Mouse (Mus musculus) hindbrain, embryonic 15.5 days (tissue): ENCODE results near the gene Tmem238. TPM values are rescaled to one million over a fixed set of nuclear protein-coding genes. Genes with fewer than 3 reads are reported as not detected.
"Not testable (repeated sequence)": the region's sequence is repeated elsewhere in the genome, so short reads cannot be mapped to it uniquely, and the experiment has no call there.

Experiments
- ATAC-seq: fragments of 200-750 bp; cut with Nextera tagmentation; 2 replicates; pipeline ENCODE4 v1.8.0; 2017; ENCODE audit warnings: low read depth, moderate number of reproducible peaks, moderate TSS enrichment; ENCODE audit not compliant: low FRiP score
- H3K27ac ChIP-seq: fragments of 300-500 bp; sonication (generic); replicated peaks from 2 replicates; pipeline ENCODE4 v1.5.1; 2015; ENCODE audit warnings: mild to moderate bottlenecking, inconsistent platforms
- H3K27me3 ChIP-seq: fragments of 300-500 bp; sonication (generic); 2 replicates; pipeline ENCODE4 v1.6.1; 2015; ENCODE audit warnings: control low read depth, inconsistent platforms
- H3K36me3 ChIP-seq: fragments of 300-500 bp; sonication (generic); 2 replicates; pipeline ENCODE4 v1.6.1; 2015; ENCODE audit warnings: control low read depth, inconsistent platforms
- H3K4me1 ChIP-seq: fragments of 300-500 bp; sonication (generic); replicated peaks from 2 replicates; pipeline ENCODE4 v1.6.1; 2015; ENCODE audit warnings: control low read depth, inconsistent platforms
- H3K4me2 ChIP-seq: fragments of 300-500 bp; sonication (generic); 2 replicates; pipeline ENCODE4 v1.6.1; 2015; ENCODE audit warnings: moderate library complexity, mild to moderate bottlenecking, inconsistent platforms
- H3K4me3 ChIP-seq: fragments of 300-500 bp; sonication (generic); 2 replicates; pipeline ENCODE4 v1.5.1; 2015; ENCODE audit warnings: mild to moderate bottlenecking, inconsistent platforms
- H3K9ac ChIP-seq: fragments of 300-500 bp; sonication (generic); 2 replicates; pipeline ENCODE4 v1.6.1; 2015; ENCODE audit warnings: inconsistent platforms
- H3K9me3 ChIP-seq: fragments of 300-500 bp; sonication (generic); 2 replicates; pipeline ENCODE4 v1.6.1; 2016; ENCODE audit warnings: control low read depth, inconsistent platforms
- WGBS: fragments of 180-500 bp; shearing (Covaris S2); methylation state at CpG from one replicate; pipeline ENCODE4 v1.1.7; 2015; 5-methylcytosine and 5-hydroxymethylcytosine counted together
- polyA plus RNA-seq: library from polyadenylated mRNA; unstranded; fragments of >200 nt; fragmentation: Nextera tagmentation; extraction: Ambion mirVana; gene quantifications from 2 replicates; pipeline ENCODE4 v1.2.1, GENCODE M21; 2015

The Tmem238 gene
- polyA plus RNA-seq, 1 experiment from 2014 or later: 6.3 TPM

DNA sequence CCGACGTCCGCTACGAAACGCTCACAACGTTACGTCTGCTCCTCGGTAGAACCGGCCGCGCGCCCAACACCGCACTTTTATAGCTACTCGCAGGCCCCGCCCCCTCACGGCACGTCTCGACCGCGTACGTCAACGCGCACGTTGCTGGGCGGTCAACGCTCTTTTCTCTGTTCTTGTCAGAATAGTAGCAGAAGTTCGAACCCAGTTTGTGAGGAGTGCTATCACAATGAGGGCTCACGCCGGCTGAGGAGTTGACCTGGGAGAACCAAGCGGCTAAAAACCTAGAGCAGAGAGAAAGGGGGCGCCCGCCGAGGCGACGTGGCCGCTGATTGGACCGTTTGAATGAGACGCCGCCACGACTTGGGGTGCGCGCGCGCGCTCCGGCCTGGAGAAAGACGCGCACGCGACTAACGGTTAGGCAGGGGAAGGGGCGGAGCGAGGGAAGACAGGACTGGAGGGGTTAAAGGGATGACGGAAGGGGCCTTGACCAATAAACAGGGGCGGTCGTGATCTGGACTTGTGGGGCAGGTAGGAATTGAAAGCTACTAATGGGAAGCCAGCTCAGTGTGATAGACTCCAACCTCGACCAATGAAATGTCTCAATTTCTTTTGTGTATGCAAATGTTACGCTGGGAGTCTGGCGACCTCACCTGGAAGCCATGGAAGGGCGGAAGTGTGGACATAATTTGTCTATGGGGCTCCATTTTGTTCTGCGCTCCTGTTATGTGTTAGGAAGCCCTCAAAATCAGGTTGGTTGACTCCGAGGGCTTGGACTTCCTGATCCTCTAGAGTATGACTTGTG lies 23.0 kb upstream of the Tmem238 start, which contains the start of gene Ube2s:
TSS of gene Ube2s (minus strand) at position 288 of the 802 bp plus-strand sequence.
- Histone ChIP-seq H3K9me3 (no peaks in the 10 kb centered on the region), H3K27me3 (no peaks in the 10 kb centered on the region), H3K9ac (peak within 1 kb of the TSS; percentile 99), H3K27ac (peak within 1 kb of the TSS; percentile 98), H3K4me2 (peak within 1 kb of the TSS; percentile 80), H3K4me1 (peaks cover 29% of the 10 kb centered on the region), H3K4me3 (peak within 1 kb of the TSS; percentile 98), H3K36me3 (peaks cover 20% of the 10 kb centered on the region)
- peak; percentile 99 for ATAC-seq
- WGBS: under 1% methylated on average over 62 of the region's 62 CpGs

DNA sequence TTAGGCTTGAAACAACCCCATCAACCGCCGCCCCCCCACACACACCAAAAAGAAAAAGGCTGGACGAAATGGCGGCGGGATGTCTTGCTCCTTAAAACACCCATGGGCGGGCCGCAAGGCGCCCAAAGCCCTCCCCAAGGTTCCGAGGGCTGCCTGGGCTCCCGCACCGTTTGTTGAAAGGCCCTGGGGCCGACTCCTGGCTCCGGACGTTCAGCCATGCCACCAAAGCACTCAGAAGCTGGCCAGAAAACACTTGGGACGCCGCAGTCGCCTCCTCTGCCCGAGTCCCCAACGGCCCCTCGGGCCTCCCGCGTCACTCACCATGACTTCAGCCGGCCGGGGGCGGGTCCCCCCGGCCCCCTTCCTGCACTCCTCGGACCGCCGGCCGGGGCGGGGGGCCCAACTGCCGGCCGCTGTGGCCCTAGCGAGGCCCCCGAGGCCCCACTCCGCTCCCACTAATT lies 22.4 kb upstream of the Tmem238 start:
- Histone ChIP-seq H3K27ac (peak overlapping the region; percentile 98), H3K4me3 (peak overlapping the region; percentile 98), H3K4me1 (peaks cover 29% of the 10 kb centered on the region), H3K36me3 (peaks cover 27% of the 10 kb centered on the region), H3K4me2 (peak overlapping the region; percentile 80), H3K9me3 (no peaks in the 10 kb centered on the region), H3K27me3 (no peaks in the 10 kb centered on the region), H3K9ac (peak overlapping the region; percentile 99)
- ATAC-seq: no peak
- WGBS: under 1% methylated on average over 35 of the region's 36 CpGs

DNA sequence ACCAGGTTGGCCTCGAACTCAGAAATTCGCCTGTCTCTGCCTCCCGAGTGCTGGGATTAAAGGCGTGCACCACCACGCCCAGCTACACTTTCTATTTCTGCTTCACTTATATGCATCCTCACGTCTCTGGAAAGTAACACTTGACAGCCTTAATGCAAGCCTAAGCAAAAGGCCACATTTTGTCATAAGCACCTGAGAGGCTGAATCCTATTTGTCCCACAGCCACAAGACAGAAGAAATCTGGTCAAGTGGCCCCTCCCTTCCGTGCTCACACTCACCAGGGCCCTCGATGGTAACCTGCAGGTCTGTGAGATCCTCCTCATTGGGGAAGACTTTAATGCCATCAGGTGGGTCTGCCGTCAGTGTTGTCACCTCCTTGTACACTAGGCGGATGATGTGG lies 21.7 kb upstream of the Tmem238 start:
- H3K36me3 ChIP-seq: peaks cover 34% of the 10 kb centered on the region
- WGBS: 46% methylated on average over 10 of the region's 10 CpGs

DNA sequence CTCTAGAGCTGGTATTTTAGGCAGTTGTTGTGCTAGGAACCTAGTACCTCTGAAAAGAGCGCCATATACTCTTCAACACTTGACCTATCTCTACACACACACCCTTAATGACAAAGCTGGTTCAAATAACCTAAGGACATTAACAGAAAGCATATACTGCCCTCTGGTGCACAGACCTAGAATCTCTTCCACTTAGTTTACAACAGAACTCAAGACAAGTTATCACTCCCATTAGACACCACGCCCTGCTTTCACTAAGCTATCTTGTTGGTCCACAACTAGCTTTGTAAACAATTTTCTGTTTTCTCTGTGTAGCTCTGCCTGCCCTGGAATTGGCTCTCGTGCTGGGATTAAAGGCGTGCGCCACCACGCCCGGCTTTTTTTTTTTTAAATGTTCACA lies 17.3 kb upstream of the Tmem238 start:
- H3K4me3 ChIP-seq: no peak overlapping the region
- no peak overlapping the region for H3K27ac ChIP-seq
- WGBS: 93% methylated on average over 7 of the region's 7 CpGs
- no peak overlapping the region for H3K9ac ChIP-seq
- peaks cover 23% of the 10 kb centered on the region for H3K4me1 ChIP-seq
- H3K27me3 ChIP-seq: no peaks in the 10 kb centered on the region
- no peaks in the 10 kb centered on the region for H3K9me3 ChIP-seq
- no peak overlapping the region for H3K4me2 ChIP-seq
- no peak for ATAC-seq
- peaks cover 36% of the 10 kb centered on the region for H3K36me3 ChIP-seq

More for the DNA sequence above, 21.7 kb upstream of the Tmem238 start:
- Histone ChIP-seq H3K4me3 (peak overlapping the region; percentile 98), H3K27ac (0 out of 2 replicates have a peak overlapping the region, but pooled peaks have one; percentile 98), H3K4me2 (peak overlapping the region; percentile 80), H3K4me1 (peaks cover 29% of the 10 kb centered on the region), H3K9ac (peak overlapping the region; percentile 99)
- not testable (repeated sequence) for H3K9me3 ChIP-seq, H3K27me3 ChIP-seq, ATAC-seq

DNA sequence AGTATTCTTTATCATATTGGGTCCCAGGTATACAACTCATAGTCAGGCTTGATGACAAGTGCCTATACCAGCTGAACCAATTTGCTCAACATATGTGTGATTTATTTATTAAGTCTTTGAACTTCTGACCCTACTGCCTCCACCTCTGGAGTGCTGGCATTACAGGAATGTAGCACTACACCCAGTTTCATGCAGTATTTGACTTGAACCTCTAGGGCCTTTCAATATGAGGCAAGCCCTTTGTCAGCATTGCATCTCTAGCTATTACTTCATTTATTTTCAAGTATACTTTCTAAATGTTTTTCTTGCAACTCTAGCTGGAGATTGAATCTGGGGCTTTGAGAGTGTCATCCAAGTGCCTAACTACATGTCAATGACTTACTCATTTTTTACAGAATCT lies 12.8 kb upstream of the Tmem238 start:
- no peaks in the 10 kb centered on the region for H3K4me1 ChIP-seq
- H3K4me2 ChIP-seq: no peak overlapping the region
- H3K9ac ChIP-seq: no peak overlapping the region
- peaks cover 16% of the 10 kb centered on the region for H3K36me3 ChIP-seq
- H3K27ac ChIP-seq: no peak overlapping the region
- no peaks in the 10 kb centered on the region for H3K9me3 ChIP-seq
- no peak for ATAC-seq
- H3K4me3 ChIP-seq: no peak overlapping the region
- no peaks in the 10 kb centered on the region for H3K27me3 ChIP-seq

DNA sequence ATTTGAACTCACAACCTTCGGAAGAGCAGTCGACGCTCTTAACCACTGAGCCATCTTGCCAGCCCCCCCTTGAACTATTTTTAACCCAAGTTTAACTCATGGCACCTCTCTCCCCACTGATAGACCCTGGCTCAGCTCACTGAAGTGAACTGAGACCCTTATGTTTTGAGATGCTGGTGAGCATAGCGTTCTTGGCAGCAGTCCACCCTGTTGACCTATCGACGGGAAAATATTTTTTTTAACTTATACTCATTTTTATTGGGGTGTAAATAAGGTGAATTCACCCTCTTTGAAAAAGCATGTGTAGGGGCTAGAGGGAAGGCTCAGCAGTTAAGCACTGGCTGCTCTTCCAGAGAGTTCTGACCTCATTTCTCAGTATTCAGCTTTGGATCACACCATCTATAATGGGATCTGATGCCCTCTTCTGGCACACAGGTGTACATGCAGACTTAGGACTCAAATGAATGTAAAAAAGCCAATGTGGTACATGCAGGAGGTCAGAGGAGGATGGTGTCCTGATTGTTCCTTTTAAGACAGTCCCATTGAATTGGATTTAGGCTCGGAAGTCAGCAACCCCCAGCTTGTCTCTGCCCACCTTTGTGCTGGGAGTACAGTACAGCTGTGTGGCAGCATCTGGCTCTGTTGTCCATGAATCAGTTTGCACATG lies 6.4 kb upstream of the Tmem238 start:
- Histone ChIP-seq H3K27me3 (no peaks in the 10 kb centered on the region), H3K4me3 (no peak overlapping the region), H3K9me3 (no peaks in the 10 kb centered on the region), H3K36me3 (peaks cover 36% of the 10 kb centered on the region), H3K27ac (no peak overlapping the region), H3K4me2 (no peak overlapping the region), H3K4me1 (peaks cover 18% of the 10 kb centered on the region), H3K9ac (no peak overlapping the region)
- ATAC-seq: no peak
- 69% methylated on average over 7 of the region's 7 CpGs for WGBS

DNA sequence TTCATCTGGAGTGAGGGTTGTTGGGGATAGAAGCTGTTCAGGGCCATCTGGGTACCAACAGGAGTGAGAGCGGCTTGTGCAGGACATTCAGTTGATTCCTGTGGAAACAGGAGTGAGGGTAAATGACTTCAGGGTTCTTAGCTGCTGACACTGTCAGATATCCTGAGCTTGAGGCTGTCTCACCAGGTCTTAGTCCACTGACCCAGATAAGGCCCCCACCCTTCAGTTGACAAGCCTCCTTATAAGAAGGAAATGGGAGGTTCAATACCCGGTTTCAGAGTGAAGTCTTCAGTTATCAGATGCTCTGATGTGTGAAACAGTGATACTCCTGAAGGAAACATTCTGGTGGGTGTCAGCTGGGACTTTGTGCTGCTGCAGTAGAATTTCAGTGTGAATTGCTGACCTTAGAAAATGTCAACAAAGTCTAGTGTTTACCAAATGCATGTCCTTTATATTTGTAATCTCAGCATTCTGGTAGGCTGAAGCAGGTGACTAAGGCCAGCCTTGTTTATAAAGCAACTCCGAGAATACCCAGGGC lies 5.2 kb upstream of the Tmem238 start:
- peaks cover 36% of the 10 kb centered on the region for H3K36me3 ChIP-seq
- WGBS: 84% methylated on average over 3 of the region's 3 CpGs
- no peaks in the 10 kb centered on the region for H3K9me3 ChIP-seq
- no peak for ATAC-seq
- peaks cover 18% of the 10 kb centered on the region for H3K4me1 ChIP-seq
- no peak overlapping the region for H3K27ac ChIP-seq
- no peaks in the 10 kb centered on the region for H3K27me3 ChIP-seq
- H3K4me3 ChIP-seq: no peak overlapping the region
- H3K4me2 ChIP-seq: 0 out of 2 replicates have a peak overlapping the region, but pooled peaks have one; percentile 84
- no peak overlapping the region for H3K9ac ChIP-seq

DNA sequence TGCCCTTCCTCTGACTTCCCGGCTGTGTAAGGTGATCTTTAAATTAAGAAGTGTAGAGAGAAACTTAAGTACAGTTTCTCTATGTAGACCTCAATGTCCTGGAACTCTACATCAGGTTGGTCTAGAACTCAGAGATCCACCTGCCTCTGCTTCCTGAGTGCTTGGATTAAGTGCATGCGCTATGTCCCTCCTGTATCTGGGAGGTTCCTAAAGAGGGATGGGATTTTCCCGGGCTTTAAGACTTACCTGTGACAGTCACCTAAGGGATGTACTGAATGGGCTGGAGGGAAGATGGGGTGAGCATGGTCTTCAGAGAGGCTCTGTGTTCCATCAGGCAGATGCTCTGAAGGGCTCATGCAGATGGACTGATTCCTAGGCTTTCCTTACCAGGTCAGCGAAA lies 4.2 kb upstream of the Tmem238 start:
- WGBS: 51% methylated on average over 4 of the region's 4 CpGs
- peak overlapping the region; percentile 91; the same call in 1 of the 2 replicates for H3K27ac ChIP-seq
- ATAC-seq: no peak

DNA sequence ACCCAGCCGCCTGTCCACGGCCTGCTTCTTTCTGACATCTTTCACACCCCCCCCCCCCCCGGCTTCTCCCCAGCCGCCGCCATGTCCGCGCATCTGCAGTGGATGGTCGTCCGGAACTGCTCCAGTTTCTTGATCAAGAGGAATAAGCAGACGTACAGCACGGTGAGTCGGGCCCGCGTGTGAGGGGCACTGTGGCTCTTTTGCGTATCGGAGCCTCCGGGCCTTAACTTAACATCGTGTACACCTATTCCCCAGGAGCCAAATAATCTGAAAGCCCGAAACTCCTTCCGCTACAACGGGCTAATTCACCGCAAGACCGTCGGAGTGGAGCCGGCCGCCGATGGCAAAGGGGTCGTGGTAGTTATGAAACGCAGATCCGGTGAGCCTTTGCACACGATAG lies 3.8 kb upstream of the Tmem238 start:
- H3K9ac ChIP-seq: peak overlapping the region; percentile 95
- peak overlapping the region; percentile 84 for H3K4me2 ChIP-seq
- H3K4me1 ChIP-seq: peaks cover 28% of the 10 kb centered on the region
- not testable (repeated sequence) for H3K9me3 ChIP-seq, H3K27me3 ChIP-seq
- peak overlapping the region; percentile 91 for H3K27ac ChIP-seq
- ATAC-seq: peak; percentile 0; the same call in 1 of the 2 replicates
- under 1% methylated on average over 31 of the region's 31 CpGs for WGBS
- peaks cover 36% of the 10 kb centered on the region for H3K36me3 ChIP-seq
- H3K4me3 ChIP-seq: peak overlapping the region; percentile 90

More for the DNA sequence above, 4.2 kb upstream of the Tmem238 start:
- Histone ChIP-seq H3K9ac (peak overlapping the region; percentile 95), H3K4me2 (peak overlapping the region; percentile 84), H3K4me1 (peaks cover 24% of the 10 kb centered on the region), H3K36me3 (peaks cover 36% of the 10 kb centered on the region), H3K4me3 (peak overlapping the region; percentile 90), H3K27me3 (no peaks in the 10 kb centered on the region), H3K9me3 (no peaks in the 10 kb centered on the region)

DNA sequence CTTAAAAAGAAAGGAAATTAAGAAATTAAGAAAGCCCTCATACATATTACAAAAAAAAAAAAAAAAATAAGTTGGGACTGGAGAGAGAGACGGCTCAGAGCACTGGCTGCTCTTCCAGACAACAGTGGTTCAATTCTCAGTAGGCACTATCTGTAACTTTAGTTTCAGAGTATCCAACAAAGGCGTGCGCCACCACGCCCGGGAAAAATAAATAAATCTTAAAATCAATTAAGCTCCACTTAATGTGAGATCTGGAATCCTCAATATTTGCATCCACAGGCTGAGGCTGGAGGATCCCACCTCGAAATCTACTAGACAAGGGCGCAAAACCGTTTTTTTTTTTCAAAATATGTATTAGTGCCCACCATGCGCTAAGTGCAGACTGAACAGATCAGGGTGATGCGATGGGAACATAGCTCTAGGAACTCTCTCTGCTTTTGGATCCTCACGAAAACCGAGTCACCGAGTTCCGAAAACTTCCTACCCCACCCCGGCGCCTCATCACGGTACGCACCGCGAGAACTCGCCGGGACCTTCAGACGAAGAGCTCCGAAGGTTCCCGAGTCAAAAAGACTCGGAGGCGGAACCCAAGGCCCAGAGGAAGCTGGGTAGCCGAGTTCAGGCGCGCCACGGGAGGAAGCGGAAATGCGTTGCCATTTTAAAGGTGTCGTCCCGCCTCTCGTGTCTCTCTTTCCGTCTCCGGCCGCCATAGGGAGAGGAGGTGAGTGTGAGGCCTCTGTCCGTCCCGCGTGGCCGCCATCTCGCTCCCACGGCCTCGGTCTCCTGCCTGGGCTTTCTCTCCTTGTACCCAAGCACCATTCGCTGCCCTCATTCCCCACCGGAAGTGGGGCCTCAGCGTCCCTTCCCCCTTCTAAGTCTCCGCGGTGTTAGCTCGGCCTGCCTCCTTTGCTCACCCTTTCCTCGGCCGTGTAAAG lies 3.1 kb upstream of the Tmem238 start, which contains the start of gene Rpl28:
TSS of gene Rpl28 (plus strand) at position 597 of the 935 bp plus-strand sequence.
- ATAC-seq: peak; percentile 93
- Histone ChIP-seq H3K4me3 (peak within 1 kb of the TSS; percentile 90), H3K27me3 (no peaks in the 10 kb centered on the region), H3K4me1 (peaks cover 30% of the 10 kb centered on the region), H3K36me3 (peaks cover 36% of the 10 kb centered on the region), H3K27ac (peak within 1 kb of the TSS; percentile 91), H3K9me3 (no peaks in the 10 kb centered on the region), H3K9ac (peak within 1 kb of the TSS; percentile 95), H3K4me2 (peak within 1 kb of the TSS; percentile 84)
- WGBS: 1% methylated on average over 54 of the region's 54 CpGs
